Comparison of ENCODE assay signal across 8 mouse cellular contexts in genomic region chr11:35864981-35865604, GRCm38 (mm10). TPM values are rescaled to one million over a fixed set of nuclear protein-coding genes. Genes with fewer than 3 reads are reported as not detected.
A peak's percentile ranks its signal among the peaks of the same experiment; 100 is the strongest.
DNase-seq lines count a peak whose midpoint lies in the region; ATAC-seq lines count a peak whose summit lies in the region.

No protein-coding gene starts in this region.

- no peaks in the 10 kb centered on the region for H3K27me3 ChIP-seq in kidney, embryonic 16.5 days (ENCODE audit: insufficient read depth, low read length)
- H3K27me3 ChIP-seq in forebrain, embryonic 13.5 days, result no peaks in the 10 kb centered on the region
- H3K27me3 ChIP-seq in neural tube, embryonic 12.5 days (replicated peaks), result no peaks in the 10 kb centered on the region

- no peaks in the 10 kb centered on the region for H3K9me3 ChIP-seq in kidney, embryonic 16.5 days (ENCODE audit: low read length)
- H3K9me3 ChIP-seq in forebrain, embryonic 13.5 days (replicated peaks), result no peaks in the 10 kb centered on the region
- no peaks in the 10 kb centered on the region for H3K9me3 ChIP-seq in neural tube, embryonic 12.5 days

- no peak overlapping the region for H3K9ac ChIP-seq in kidney, embryonic 16.5 days (replicated peaks; ENCODE audit: low read length)
- H3K9ac ChIP-seq in forebrain, embryonic 13.5 days, result peak overlapping the region; percentile 55
- peak overlapping the region; percentile 7; the same call in 1 of the 2 replicates for H3K9ac ChIP-seq in neural tube, embryonic 12.5 days

- peaks cover 12% of the 10 kb centered on the region for H3K4me1 ChIP-seq in kidney, embryonic 16.5 days (ENCODE audit: insufficient read depth, low read length)
- peaks cover 41% of the 10 kb centered on the region for H3K4me1 ChIP-seq in forebrain, embryonic 13.5 days
- H3K4me1 ChIP-seq in neural tube, embryonic 12.5 days, result peaks cover 30% of the 10 kb centered on the region

- no peak overlapping the region for H3K27ac ChIP-seq in kidney, embryonic 16.5 days (ENCODE audit: low read length)
- peak overlapping the region; percentile 97 for H3K27ac ChIP-seq in forebrain, embryonic 13.5 days
- H3K27ac ChIP-seq in neural tube, embryonic 12.5 days, result peak overlapping the region; percentile 74

- H3K36me3 ChIP-seq in kidney, embryonic 16.5 days (ENCODE audit: insufficient read depth, low read length), result peaks cover 7% of the 10 kb centered on the region; the same call in 1 of the 2 replicates
- peaks cover 35% of the 10 kb centered on the region for H3K36me3 ChIP-seq in forebrain, embryonic 13.5 days (ENCODE audit: poor library complexity, severe bottlenecking)
- peaks cover 12% of the 10 kb centered on the region; the same call in 1 of the 2 replicates for H3K36me3 ChIP-seq in neural tube, embryonic 12.5 days

- peak overlapping the region; percentile 23 for H3K4me2 ChIP-seq in kidney, embryonic 16.5 days (replicated peaks; ENCODE audit: low read depth, low read length)
- H3K4me2 ChIP-seq in forebrain, embryonic 13.5 days, result peak overlapping the region; percentile 45
- peak overlapping the region; percentile 37 for H3K4me2 ChIP-seq in neural tube, embryonic 12.5 days (replicated peaks)

- 21% methylated on average over 9 of the region's 9 CpGs for WGBS in kidney, embryonic 16.5 days
- WGBS in forebrain, embryonic 13.5 days, result 3% methylated on average over 9 of the region's 9 CpGs
- WGBS in neural tube, embryonic 12.5 days, result 12% methylated on average over 9 of the region's 9 CpGs

- ATAC-seq in kidney, embryonic 16.5 days (ENCODE audit: low FRiP score, low TSS enrichment), result peak; percentile 92
- peak; percentile 93 for ATAC-seq in forebrain, embryonic 13.5 days
- ATAC-seq in neural tube, embryonic 12.5 days (ENCODE audit: low FRiP score, low read depth), result peak; percentile 93
- no peak for ATAC-seq in activated CD4-positive, CD25-positive, alpha-beta regulatory T cell, adult 4 months

- no peak for DNase-seq in kidney, postnatal 36 days
- peak; percentile 62 to 71 for DNase-seq in layer of hippocampus, postnatal 10 days (ENCODE audit: low spot score in 2 of 2)
- no peak for DNase-seq in spleen, postnatal 10 days (ENCODE audit: low spot score in 2 of 2)
- DNase-seq in adrenal gland, postnatal 4 days (ENCODE audit: low spot score in 2 of 2), result no peak

- no peak overlapping the region for H3K4me3 ChIP-seq in kidney, embryonic 16.5 days (ENCODE audit: low read length)
- no peak overlapping the region for H3K4me3 ChIP-seq in forebrain, embryonic 13.5 days
- no peak overlapping the region for H3K4me3 ChIP-seq in neural tube, embryonic 12.5 days

RNA-seq across cellular contexts. Expression of gene Rars, which starts 30.8 kb away (rescaled TPM):
- 96.5 and 97.2 TPM in 2 replicates for polyA plus RNA-seq in kidney, embryonic 16.5 days (2015; fragmentation: Nextera tagmentation; extraction: Ambion mirVana)
- polyA plus RNA-seq in forebrain, embryonic 13.5 days (2015; fragmentation: Nextera tagmentation; extraction: Ambion mirVana), result 76.0 and 80.6 TPM in 2 replicates
- total RNA-seq in layer of hippocampus, postnatal 10 days (2021), result 10 to 100 TPM; 51.2 to 55.9 TPM
- polyA plus RNA-seq in neural tube, embryonic 12.5 days (2016; fragmentation: Nextera tagmentation; extraction: Ambion mirVana), result 78.8 and 91.6 TPM in 2 replicates
- polyA plus RNA-seq in activated CD4-positive, CD25-positive, alpha-beta regulatory T cell, adult 4 months (2017; shearing (Covaris generic)), result 10 to 100 TPM; 69.3 to 75.2 TPM
- total RNA-seq in adrenal gland, postnatal 4 days (2021), result 10 to 100 TPM; 74.8 to 77.9 TPM

Comparison
In these comparisons a context has a peak if more than half of its experiments do, and no peak if none do; other contexts are left out.
1. DNase-seq: peak in layer of hippocampus, postnatal 10 days (2 of 2); none in kidney, postnatal 36 days (0 of 2), spleen, postnatal 10 days (0 of 2) and adrenal gland, postnatal 4 days (0 of 2).
2. Peak in every context shown above with its lines, with median percentiles within 50 percentile points of each other: H3K4me2 ChIP-seq.